Mouse (Mus musculus): ENCODE data around the gene Taar7b.

Taar7b gene

DNA sequence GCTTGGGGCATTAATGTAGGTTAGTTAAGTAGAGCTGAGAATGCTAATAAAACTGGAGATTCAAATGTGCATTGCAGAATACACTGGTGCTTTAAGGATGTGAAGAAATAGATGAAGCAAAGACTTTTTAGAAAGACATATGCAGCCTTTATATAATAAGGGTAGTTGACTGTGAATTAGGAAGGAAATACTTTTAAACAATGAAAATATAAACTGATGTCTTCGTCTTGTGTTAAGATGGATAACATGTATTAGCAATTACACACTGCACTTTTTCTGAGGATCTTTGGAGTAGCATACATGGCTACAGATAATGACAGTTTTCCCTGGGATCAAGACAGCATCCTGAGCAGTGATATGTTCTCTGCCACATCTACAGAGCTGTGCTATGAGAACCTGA is at the start of gene Taar7b:
Gene Taar7b (plus strand): TSS at position 301 of the 400 bp plus-strand sequence.
- in situ Hi-C loops (cut with MboI; ENCODE audit: unreplicated experiment in 2 of 2) = no loop called here

DNA sequence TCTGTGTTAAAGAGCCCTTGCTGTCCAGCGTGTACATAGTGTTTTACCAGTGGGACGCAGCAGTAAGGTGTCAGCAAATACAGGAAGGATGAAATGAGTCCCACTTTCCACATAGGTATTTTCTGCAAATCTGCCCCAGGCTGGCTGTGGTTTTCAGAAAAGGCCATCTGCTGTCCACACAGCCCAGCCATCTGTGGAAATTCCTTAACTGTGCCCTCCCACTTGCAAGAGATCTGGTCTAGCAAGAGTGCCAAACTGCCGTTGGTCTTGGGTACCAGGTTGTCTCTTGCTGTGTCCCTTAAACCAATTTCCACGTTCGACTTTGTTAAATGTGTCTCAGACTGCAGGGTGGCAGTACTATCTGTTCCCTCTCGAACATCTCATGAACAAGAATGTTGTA is 48.0 kb upstream of the Taar7b start:
- in situ Hi-C loops (cut with MboI; ENCODE audit: unreplicated experiment in 2 of 2) = no loop called here

DNA sequence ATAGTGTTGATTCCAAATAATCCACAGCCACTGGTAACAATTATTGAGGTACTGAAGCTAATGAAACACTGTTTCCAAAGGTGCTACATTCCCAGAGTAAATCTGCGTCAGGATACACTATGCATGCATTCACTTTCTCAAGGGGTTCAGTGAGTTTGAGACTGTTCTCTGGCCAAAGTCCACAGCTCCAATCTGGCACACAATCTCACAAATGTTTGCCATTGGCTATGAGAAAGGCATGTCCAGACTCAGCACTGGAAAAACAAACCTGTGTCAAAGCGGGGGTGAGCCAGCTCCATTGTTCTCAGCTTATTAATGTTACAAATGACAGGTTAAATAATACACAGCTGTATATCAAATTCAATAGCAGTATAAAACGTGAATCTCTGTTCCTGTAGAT is 40.7 kb upstream of the Taar7b start:
- in situ Hi-C loops (cut with MboI; ENCODE audit: unreplicated experiment in 2 of 2) = no loop called here

DNA sequence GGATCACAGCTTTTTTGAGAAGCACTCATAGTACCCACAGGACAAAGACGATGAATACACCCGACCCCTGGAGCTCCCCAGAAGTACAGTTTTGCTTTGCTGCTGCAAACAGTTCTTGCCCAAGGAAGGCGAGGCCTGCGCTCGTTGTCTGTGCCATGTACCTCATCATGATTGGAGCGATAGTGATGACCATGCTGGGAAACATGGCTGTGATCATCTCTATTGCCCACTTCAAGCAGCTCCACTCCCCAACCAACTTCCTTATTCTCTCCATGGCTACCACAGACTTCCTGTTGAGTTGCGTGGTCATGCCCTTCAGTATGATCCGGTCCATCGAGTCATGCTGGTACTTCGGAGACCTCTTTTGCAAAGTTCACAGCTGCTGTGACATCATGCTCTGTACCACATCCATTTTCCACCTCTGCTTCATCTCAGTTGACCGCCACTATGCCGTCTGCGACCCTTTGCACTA is 39.3 kb upstream of the Taar7b start, which contains the start of gene Taar4:
Gene Taar4 (plus strand): TSS at position 51 of the 472 bp plus-strand sequence.
- in situ Hi-C loops (cut with MboI; ENCODE audit: unreplicated experiment in 2 of 2) = no loop called here

DNA sequence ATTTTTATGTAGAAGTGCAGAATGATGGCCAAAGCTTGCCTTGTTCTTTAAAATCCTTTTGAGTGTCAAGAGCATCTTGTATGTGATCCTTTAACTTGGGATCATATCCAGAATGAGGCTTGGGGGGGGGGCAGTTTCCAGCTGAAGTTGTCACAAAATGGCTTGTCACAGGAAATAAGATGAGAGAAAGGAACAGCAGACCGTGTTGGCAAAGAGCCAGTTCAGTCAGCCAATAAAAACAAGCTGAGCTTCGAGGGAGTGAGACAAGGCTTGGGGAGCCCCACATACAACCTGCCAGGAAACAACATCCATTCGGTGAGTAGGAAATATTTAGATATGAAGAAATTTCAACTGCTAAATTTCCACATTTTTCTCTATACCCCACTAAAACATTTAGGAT is 36.3 kb upstream of the Taar7b start:
- in situ Hi-C loops (cut with MboI; ENCODE audit: unreplicated experiment in 2 of 2) = no loop called here

DNA sequence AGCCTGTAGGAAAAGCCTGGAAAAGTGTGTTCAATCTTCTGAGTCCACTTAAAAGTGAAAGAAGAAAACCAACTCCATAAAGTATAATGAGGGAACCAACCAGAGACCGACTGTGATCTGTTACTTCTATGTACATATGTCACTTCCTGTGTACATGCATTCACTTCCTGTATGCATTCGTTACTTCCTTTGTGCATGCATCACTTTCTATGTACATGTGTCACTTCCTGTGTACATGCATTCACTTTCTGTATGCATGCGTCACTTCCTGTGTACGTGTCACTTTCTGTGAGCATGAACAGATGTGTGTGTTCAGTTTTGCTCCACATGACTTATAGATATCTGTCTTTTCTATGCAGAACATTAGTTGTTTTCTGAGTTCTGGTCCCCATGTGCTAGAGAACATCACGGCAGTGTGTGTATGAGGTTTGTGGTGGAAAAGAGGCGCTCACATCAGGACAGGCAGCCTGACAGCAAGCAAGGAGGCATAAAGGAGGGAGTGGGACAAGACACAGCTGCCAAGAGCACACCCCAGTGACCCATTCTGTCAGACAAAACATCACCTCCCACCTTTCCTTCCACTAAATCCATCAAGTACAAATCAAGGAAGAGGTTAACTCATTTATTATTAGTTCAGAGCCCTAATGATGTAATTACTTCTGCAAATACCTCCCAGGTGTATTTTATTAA is 34.7 kb upstream of the Taar7b start:
- in situ Hi-C loops (cut with MboI; ENCODE audit: unreplicated experiment in 2 of 2) = no loop called here

DNA sequence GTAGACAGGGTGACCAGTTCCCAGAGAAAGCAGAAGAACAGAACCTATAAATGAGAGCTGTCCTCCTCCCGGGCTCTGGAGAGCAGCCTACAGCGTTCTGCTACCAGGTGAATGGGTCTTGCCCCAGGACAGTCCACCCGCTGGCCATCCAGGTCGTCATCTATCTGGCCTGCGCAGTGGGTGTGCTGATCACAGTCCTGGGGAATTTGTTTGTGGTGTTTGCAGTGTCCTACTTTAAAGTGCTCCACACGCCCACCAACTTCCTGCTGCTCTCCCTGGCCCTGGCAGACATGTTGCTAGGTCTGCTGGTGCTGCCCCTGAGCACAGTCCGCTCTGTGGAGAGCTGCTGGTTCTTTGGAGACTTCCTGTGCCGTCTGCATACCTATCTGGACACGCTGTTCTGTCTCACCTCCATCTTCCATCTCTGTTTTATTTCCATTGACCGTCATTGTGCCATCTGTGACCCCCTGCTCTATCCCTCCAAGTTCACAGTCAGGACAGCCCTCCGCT is 29.0 kb upstream of the Taar7b start, which contains the start of gene Taar5:
Gene Taar5 (plus strand): TSS at position 51 of the 510 bp plus-strand sequence.
- in situ Hi-C loops (cut with MboI; ENCODE audit: unreplicated experiment in 2 of 2) = loop anchor here in 1 of 2 experiments (10.0 kb wide), 1 partner anchor 334 kb away; no protein-coding TSS in a partner anchor

DNA sequence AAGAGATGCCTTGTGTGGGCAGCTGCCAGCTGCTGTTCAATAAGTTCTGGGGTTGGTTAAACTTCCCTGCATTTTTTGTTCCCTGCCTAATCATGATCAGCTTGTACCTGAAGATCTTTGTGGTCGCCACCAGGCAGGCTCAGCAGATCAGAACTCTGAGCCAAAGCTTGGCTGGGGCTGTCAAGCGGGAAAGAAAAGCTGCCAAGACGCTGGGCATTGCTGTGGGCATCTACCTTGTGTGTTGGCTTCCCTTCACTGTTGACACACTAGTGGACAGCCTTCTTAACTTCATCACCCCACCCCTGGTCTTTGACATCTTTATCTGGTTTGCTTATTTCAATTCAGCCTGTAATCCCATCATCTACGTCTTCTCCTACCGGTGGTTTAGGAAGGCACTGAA is 28.5 kb upstream of the Taar7b start:
- in situ Hi-C loops (cut with MboI; ENCODE audit: unreplicated experiment in 2 of 2) = loop anchor here in 1 of 2 experiments (10.0 kb wide), 1 partner anchor 334 kb away; no protein-coding TSS in a partner anchor

DNA sequence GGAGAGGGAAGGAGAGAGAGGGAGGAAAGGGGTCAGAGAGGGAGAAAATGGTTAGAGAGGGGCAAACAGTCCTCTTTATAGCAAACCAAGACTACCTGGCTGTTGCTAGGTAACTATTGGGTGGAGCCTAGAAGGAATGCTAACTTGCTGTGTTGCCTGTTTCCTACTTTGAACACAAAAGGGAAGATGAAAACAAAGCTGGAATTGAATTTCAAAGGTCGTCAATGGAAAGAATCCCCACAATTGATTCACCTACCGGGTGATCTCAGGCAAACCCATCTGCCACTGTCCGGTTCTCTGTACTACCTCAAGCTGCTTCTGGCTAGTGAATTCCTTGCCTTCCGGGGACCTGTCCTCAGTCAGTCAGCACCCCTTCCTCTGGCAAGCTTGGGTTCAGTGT is 21.8 kb upstream of the Taar7b start:
- in situ Hi-C loops (cut with MboI; ENCODE audit: unreplicated experiment in 2 of 2) = loop anchor here in 1 of 2 experiments (10.0 kb wide), 1 partner anchor 327 kb away; no protein-coding TSS in a partner anchor

DNA sequence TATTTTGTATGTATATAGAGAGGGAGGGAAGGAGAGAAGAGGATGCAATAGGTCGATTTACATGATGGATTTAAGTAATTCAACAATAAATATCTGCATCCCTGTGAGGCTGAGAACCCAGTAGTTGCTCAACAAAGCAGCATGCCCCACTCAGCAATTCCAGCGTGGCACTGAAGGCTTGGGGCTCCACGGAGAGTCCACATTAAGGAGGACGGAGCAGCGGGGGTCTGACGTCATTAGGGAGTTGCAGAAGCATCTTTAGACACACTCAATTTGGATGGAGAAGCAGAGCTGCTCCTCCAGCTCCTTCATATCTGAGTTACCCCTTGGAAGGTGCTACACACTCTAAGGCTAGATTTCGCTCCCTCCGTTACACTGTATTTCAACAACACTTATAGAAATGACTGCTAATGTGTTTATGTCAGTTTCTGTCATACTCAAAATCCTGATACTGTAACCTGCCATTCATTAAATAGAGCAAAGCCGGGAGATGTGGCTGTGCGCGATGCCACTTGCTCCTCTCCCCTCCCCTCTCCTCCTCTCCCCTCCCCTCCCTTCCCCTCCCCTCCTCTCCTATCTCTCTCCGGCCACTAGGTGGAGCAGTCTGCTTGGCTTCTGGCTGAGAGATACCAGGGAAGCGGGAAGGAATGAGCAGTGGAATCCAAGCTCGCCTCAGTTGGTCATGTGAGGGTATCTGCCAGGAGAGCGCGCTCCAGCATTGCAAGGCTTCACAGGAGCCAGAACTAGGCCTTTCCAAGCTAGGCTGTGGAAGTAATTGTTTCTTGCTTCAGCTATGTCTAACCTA is 20.6 kb upstream of the Taar7b start:
- in situ Hi-C loops (cut with MboI; ENCODE audit: unreplicated experiment in 2 of 2) = loop anchor here in 1 of 2 experiments (10.0 kb wide), 1 partner anchor 326 kb away; no protein-coding TSS in a partner anchor

DNA sequence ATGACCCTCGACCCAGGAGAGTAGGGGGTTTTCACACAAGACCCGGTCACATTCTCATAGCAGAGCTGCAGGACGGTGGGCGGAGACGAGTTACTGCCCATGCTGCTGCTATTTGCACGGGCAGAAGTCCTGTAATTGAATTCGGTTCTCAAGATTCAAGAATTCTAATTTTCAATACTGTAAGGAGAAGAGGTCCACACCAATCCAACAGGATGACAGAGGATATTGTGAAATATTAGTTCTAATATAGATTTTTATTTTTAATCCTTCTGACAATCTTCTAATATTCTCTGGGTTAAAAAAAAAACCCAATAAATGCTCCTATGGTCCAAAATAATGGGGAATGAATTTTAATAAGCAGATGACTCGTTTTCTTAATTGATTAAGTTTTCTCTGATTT is 14.2 kb upstream of the Taar7b start, which contains the start of gene Taar6:
Gene Taar6 (minus strand): TSS at position 101 of the 400 bp plus-strand sequence.
- in situ Hi-C loops (cut with MboI; ENCODE audit: unreplicated experiment in 2 of 2) = no loop called here

DNA sequence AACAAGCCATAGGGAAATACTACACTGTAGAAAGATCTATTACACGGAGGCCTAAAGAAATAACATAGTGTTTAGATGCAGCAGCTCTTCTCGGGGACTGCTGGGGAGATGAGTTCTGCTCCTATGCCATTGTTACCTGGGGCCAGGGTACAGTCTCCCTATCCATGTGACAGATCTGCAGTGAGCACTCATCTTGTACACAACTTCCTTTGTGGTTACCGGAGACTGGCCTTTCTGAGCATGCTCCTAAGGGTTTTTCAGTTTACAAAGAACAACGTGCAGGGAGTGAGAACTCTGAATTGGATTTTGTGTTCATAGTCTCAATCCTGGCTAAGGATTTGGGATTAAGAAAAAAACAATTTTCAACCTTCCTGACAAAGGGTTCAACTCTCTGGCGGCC is 13.3 kb upstream of the Taar7b start:
- in situ Hi-C loops (cut with MboI; ENCODE audit: unreplicated experiment in 2 of 2) = no loop called here

DNA sequence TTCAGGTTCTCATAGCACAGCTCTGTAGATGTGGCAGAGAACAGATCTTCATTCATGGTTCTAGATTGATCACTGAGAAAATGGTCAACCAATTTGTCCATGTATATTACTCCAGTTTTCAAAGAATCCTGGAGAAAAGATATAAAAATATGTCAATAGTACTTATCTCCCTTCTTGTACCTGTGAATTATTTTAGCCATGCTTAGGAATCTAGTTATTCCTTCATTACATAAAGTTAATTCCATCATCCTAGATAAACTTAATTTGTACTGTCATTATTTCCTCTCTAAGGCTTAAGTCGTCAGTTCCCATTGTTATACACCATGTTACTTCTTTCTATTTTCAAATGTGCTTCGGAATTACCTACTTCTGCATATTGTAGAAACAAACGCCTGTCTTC is 6.4 kb upstream of the Taar7b start, which contains the start of gene Taar7a:
Gene Taar7a (minus strand): TSS at position 101 of the 400 bp plus-strand sequence.
- in situ Hi-C loops (cut with MboI; ENCODE audit: unreplicated experiment in 2 of 2) = no loop called here

DNA sequence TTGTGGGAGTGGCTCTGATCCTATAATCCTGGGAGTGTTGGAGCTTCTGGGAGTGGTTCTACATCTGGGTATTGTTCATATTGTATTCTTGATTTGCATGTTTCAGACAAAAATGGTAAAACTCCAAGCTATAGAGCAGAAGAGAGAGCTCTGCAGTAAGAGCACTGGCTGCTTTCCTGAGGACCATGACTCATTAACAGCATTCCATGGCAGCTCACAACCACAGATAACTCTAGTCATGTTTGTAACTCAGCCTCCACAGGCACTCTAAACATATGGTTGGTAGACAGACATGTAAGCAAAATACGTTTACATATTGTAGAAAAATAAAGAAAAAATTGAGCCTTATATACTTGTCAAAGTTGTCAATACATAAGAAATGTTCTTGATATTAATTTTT is 6.7 kb downstream of the Taar7b start:
- in situ Hi-C loops (cut with MboI; ENCODE audit: unreplicated experiment in 2 of 2) = no loop called here

DNA sequence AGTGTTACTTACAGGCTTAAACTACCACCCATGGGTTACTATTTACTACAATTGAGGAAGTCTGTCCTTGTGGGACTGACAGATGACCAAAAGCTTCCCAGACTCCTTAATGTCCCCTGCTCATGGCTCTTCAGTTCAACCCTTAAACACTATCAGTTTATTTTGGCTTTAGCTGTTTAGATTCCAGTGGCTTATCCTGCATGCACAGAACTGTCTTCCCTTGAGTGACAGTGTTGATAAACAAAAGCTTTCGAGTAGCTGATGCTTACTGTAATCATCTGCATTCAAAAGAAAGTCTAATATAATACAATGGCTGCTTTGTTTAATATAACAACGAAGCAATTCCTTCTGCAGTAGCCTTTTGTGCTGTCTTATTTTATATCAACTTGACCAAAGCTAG is 7.3 kb downstream of the Taar7b start:
- in situ Hi-C loops (cut with MboI; ENCODE audit: unreplicated experiment in 2 of 2) = no loop called here

DNA sequence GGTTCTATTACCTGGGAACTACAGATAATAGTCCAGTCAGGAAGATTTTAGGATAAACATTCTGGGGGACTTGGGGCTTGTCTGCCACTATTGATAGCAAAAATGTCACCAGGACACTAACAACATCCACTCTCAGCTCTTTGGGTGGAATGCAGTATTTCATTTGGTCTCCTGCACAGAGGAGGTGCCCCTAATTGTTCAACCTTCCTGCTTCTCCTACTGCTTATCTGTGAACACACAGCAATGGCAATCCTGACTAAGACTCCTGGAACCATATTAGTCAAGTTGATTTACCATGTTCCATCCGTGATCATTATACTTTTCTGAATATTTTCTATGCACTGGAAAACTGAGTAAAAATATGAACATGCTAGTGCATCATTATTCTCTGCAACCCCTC is 8.4 kb downstream of the Taar7b start:
- in situ Hi-C loops (cut with MboI; ENCODE audit: unreplicated experiment in 2 of 2) = no loop called here

DNA sequence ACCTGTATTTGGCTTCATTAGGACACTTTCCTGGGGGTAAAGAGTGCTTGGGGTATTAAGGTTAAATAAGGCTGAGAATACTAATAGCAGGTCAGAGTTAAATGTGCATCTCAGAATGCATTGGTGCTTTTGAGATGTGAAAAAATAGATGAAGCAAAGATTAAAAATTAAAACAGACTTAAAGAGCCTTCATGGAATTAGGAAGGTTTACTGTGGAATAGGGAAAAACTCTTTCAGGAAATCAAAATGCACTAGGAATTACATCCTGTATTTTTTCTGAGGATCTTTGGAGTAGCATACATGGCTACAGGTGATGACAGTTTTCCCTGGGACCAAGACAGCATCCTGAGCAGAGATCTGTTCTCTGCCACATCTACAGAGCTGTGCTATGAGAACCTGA is 27.2 kb downstream of the Taar7b start, which contains the start of gene Taar7d:
Gene Taar7d (plus strand): TSS at position 301 of the 400 bp plus-strand sequence.
- in situ Hi-C loops (cut with MboI; ENCODE audit: unreplicated experiment in 2 of 2) = no loop called here

DNA sequence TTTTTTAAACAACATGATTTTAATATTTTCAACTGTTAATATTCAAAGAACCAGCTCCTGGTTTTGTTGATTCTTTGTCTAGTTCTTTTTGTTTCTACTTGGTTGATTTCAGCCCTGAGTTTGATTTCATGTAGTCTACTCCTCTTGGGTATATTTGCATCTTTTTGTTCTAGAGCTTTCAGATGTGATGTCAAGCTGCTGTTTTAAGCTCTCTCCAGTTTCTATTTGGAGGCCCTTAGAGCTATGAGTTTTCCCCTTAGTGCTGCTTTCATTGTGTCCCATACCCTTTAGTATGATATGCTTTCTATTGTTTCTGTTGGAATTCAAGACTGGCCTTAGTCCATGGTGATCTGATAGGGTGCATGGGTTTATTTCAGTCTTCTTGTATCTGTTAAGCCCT is 31.6 kb downstream of the Taar7b start:
- in situ Hi-C loops (cut with MboI; ENCODE audit: unreplicated experiment in 2 of 2) = no loop called here

DNA sequence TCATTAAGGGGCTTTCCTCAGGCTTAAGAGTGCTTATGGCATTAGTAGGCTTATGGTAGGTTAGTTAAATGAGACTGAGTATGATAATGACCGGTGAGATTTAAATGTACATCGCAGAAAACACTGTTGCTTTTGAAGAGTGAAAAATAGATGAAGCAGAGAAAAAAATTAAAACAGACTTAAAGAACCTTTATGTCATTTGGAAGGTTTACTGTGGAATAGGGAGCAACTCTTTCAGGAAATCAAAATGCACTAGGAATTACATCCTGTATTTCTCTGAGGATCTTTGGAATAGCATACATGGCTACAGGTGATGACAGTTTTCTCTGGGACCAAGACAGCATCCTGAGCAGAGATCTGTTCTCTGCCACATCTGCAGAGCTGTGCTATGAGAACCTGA is 37.6 kb downstream of the Taar7b start, which contains the start of gene Taar7e:
Gene Taar7e (plus strand): TSS at position 301 of the 400 bp plus-strand sequence.
- in situ Hi-C loops (cut with MboI; ENCODE audit: unreplicated experiment in 2 of 2) = no loop called here

DNA sequence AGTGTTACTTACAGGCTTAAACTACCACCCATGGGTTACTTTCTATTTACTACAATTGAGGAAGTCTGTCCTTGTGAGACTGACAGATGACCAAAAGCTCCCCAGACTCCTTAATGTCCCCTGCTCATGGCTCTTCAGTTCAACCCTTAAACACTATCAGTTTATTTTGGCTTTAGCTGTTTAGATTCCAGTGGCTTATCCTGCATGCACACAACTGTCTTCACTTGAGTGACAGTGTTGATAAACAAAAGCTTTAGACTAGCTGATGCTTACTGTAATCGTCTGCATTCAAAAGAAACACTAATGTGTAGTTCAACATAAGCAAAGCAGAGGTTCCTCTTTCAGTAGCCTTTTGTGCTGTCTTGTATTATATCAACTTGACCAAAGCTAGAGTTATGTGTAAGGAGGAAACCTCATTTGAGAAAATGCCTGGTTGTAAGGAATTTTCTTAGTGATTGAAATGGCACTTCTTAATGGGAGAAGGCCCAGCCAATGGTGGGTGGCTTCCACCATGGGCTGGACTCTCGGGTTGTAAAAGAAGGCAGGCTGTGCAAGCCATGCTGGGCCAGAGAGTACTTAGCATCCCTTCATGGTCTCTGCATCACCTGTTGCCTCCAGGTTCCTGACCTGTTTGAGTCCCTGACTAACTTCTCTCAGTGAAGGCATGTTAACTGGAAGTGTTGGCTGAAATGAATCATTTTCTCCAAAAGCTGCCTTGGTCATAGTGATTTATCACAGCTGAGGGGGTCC is 40.6 kb downstream of the Taar7b start:
- in situ Hi-C loops (cut with MboI; ENCODE audit: unreplicated experiment in 2 of 2) = no loop called here

Measured in v-Abl transformed pro-B cells (cell line).